Mouse (Mus musculus) midbrain, postnatal 0 days (tissue): ENCODE results near the gene Triobp. TPM values are rescaled to one million over a fixed set of nuclear protein-coding genes. Genes with fewer than 3 reads are reported as not detected.

Source experiments
- ATAC-seq: fragments of 200-750 bp; cut with Nextera tagmentation; 2 replicates; pipeline ENCODE4 v1.8.0; 2017; ENCODE audit warnings: moderate number of reproducible peaks, mild to moderate bottlenecking, moderate TSS enrichment, moderate library complexity; ENCODE audit not compliant: low FRiP score
- DNase-seq: peaks from one replicate; pipeline ENCODE4 v3.0.0-alpha.2; 2015; ENCODE audit warnings: low spot score
- H3K27ac ChIP-seq: fragments of 300-500 bp; sonication (generic); 2 replicates; pipeline ENCODE4 v1.5.1; 2014; ENCODE audit warnings: low read depth, mild to moderate bottlenecking, low read length, mixed read lengths
- H3K27me3 ChIP-seq: fragments of 300-500 bp; sonication (generic); 2 replicates; pipeline ENCODE4 v1.6.1; 2014; ENCODE audit warnings: low read length, control low read depth, mixed read lengths; ENCODE audit not compliant: insufficient read depth
- H3K36me3 ChIP-seq: fragments of 300-500 bp; sonication (generic); 2 replicates; pipeline ENCODE4 v1.6.1; 2014; ENCODE audit warnings: low read length, control low read depth, mixed read lengths; ENCODE audit not compliant: insufficient read depth
- H3K4me1 ChIP-seq: fragments of 300-500 bp; sonication (generic); 2 replicates; pipeline ENCODE4 v1.6.1; 2014; ENCODE audit warnings: mild to moderate bottlenecking, control low read depth, antibody characterized with exemption, low read length, mixed read lengths; ENCODE audit not compliant: insufficient read depth
- H3K4me2 ChIP-seq: fragments of 300-500 bp; sonication (generic); 2 replicates; pipeline ENCODE4 v1.6.1; 2014; ENCODE audit warnings: low read depth, mild to moderate bottlenecking, low read length, mixed read lengths; ENCODE audit not compliant: poor library complexity, severe bottlenecking
- H3K4me3 ChIP-seq: fragments of 300-500 bp; sonication (generic); 2 replicates; pipeline ENCODE4 v1.5.1; 2014; ENCODE audit warnings: low read depth, mild to moderate bottlenecking, low read length, moderate library complexity
- H3K9ac ChIP-seq: fragments of 300-500 bp; sonication (generic); replicated peaks from 2 replicates; pipeline ENCODE4 v1.6.1; 2014; ENCODE audit warnings: mild to moderate bottlenecking, low read length, moderate library complexity, mixed read lengths; ENCODE audit not compliant: poor library complexity, severe bottlenecking
- H3K9me3 ChIP-seq: fragments of 300-500 bp; sonication (generic); 2 replicates; pipeline ENCODE4 v1.6.1; 2016; ENCODE audit warnings: low read length, control low read depth
- CTCF ChIP-seq: IDR thresholded peaks from 2 replicates; pipeline ENCODE4 v1.5.1; 2016; ENCODE audit warnings: antibody characterized with exemption, mild to moderate bottlenecking
- WGBS: fragments of 180-500 bp; shearing (Covaris S2); extraction: QIAGEN DNeasy Blood & Tissue Kit; methylation state at CpG from one replicate; pipeline ENCODE4 v1.1.7; 2014; 5-methylcytosine and 5-hydroxymethylcytosine counted together
- polyA plus RNA-seq: library from polyadenylated mRNA; unstranded; fragments of >200 nt; fragmentation: Nextera tagmentation; extraction: Ambion mirVana; gene quantifications from 2 replicates; pipeline ENCODE4 v1.2.1, GENCODE M21; 2015
- total RNA-seq: library from RNA; depleted of rRNA; stranded (reverse); fragments of >200 nt; gene quantifications from 2 replicates; pipeline ENCODE4 v1.2.3, GENCODE M21; 2014

Triobp gene
- total and polyA plus RNA-seq, 2 experiments from 2014 or later: 28.4 to 40.0 TPM

DNA sequence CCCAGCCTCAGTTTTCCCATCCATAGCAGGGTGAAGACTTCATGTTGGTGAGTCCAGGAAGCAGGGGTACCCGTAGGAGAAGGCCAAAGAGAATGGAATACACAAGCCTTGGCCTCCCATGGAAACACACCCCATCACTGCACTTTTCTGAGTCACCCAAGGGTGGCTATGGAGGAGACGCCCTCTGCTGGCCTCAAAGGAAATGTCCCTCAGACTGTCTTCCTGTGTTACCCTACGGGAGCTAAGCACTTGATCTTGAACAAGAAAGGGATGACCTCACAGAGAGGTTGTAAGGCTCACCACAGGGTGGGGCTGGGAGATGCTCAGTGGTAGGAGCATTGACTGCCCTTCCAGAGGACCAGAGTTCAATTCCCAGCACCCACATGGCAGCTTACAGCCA lies 15.9 kb upstream of the Triobp start:
- H3K9ac ChIP-seq: no peak overlapping the region
- peaks cover 8% of the 10 kb centered on the region; the same call in 1 of the 2 replicates for H3K4me1 ChIP-seq
- no peak overlapping the region for H3K4me3 ChIP-seq
- no peaks in the 10 kb centered on the region for H3K36me3 ChIP-seq
- H3K9me3 ChIP-seq: no peaks in the 10 kb centered on the region
- H3K27me3 ChIP-seq: peaks cover 8% of the 10 kb centered on the region
- no peak overlapping the region for H3K27ac ChIP-seq
- TF ChIP-seq CTCF: peak; percentile 56
- DNase-seq: no peak
- WGBS: 26% methylated on average over 3 of the region's 3 CpGs
- no peak for ATAC-seq
- H3K4me2 ChIP-seq: no peak overlapping the region

DNA sequence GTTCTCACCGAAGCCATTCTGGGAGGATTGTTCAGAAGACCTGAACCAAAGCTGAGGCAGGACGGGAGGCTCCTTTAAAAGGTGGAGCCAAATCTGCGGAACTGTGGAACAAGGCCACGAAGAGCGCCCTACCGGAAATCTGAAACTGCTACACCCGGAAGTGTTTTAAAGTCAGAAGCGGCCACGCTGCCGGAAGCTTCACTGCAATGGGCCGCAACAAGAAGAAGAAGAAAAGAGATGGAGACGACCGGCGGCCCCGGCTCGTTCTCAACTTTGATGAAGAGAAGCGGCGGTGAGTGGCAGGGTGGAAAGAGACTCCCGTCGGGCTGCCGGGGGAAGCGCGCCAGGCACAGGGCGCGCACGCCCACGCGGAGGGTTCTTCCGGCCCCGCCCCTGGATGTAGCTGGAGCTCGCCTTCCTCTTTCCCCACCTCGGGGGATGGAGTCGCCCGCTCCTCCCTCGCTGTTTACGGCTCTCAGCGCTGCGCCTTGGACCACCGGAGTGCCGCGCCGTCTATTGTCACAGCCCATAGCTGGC lies 12.7 kb upstream of the Triobp start, which contains the start of gene Nol12:
Gene Nol12, plus strand, starts transcription at position 150 of the 537 bp plus-strand sequence.
- peak within 1 kb of the TSS; percentile 54 for H3K4me3 ChIP-seq
- ATAC-seq (peak; percentile 87), DNase-seq (peak; percentile 94)
- no peaks in the 10 kb centered on the region for H3K9me3 ChIP-seq
- H3K4me1 ChIP-seq: peaks cover 4% of the 10 kb centered on the region; the same call in 1 of the 2 replicates
- WGBS: under 1% methylated on average over 33 of the region's 42 CpGs
- H3K36me3 ChIP-seq: peaks cover 17% of the 10 kb centered on the region
- H3K27ac ChIP-seq: peak within 1 kb of the TSS; percentile 73
- no peaks in the 10 kb centered on the region for H3K27me3 ChIP-seq
- H3K4me2 ChIP-seq: peak within 1 kb of the TSS; percentile 63
- H3K9ac ChIP-seq: peak within 1 kb of the TSS; percentile 50
- peak; percentile 25; the same call in 1 of the 2 replicates for TF ChIP-seq CTCF

DNA sequence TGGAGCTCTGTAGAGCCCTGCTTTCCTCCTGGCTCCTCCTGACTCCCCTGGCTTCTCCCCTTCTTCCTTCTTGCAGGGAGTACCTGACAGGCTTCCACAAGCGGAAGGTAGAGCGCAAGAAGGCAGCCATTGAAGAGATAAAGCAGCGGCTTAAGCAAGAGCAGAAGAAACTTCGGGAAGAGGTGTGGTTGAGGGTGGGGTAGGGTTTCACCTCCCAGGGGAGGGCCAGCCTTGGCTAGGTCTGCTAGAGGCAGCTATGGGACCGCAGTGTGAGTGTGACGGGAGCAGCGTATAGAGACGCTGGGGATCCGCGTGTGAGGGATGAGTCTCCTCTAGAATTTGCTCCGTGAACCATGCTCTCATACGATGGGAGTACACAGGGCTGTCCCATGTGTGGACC lies 11.1 kb upstream of the Triobp start:
- no peak for ATAC-seq
- no peaks in the 10 kb centered on the region for H3K27me3 ChIP-seq
- H3K36me3 ChIP-seq: peaks cover 31% of the 10 kb centered on the region
- H3K4me1 ChIP-seq: peaks cover 4% of the 10 kb centered on the region; the same call in 1 of the 2 replicates
- 95% methylated on average over 12 of the region's 12 CpGs for WGBS
- DNase-seq: no peak
- no peak overlapping the region for H3K4me2 ChIP-seq
- TF ChIP-seq CTCF: no peak
- H3K27ac ChIP-seq: no peak overlapping the region
- no peaks in the 10 kb centered on the region for H3K9me3 ChIP-seq
- H3K4me3 ChIP-seq: no peak overlapping the region
- H3K9ac ChIP-seq: no peak overlapping the region; the same call in 1 of the 2 replicates

DNA sequence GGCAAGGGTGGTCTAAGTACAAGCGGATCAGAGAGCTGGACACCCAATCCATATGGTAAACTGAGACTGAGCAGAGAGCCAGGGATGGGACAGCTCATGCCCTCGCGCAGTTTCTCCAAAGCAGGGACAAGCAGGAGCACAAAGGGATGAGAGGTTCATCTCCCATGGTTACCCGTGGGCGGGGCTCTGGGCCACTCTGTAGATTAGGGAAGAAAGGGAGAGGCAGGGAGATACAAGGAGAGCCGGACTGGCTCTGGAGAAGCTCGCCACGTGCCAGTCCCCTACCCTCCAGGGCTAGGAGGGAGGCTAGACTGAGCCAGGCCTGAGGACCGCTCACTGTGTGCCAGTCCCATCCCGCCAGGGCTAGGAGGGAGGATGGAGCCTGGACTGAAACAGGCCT lies 10.2 kb upstream of the Triobp start:
- Histone ChIP-seq H3K4me3 (no peak overlapping the region), H3K9ac (no peak overlapping the region), H3K36me3 (peaks cover 31% of the 10 kb centered on the region), H3K9me3 (no peaks in the 10 kb centered on the region), H3K4me1 (peaks cover 4% of the 10 kb centered on the region; the same call in 1 of the 2 replicates), H3K27me3 (no peaks in the 10 kb centered on the region), H3K4me2 (no peak overlapping the region), H3K27ac (no peak overlapping the region)
- ATAC-seq (no peak), DNase-seq (no peak)
- WGBS: 80% methylated on average over 10 of the region's 10 CpGs
- TF ChIP-seq CTCF: no peak

DNA sequence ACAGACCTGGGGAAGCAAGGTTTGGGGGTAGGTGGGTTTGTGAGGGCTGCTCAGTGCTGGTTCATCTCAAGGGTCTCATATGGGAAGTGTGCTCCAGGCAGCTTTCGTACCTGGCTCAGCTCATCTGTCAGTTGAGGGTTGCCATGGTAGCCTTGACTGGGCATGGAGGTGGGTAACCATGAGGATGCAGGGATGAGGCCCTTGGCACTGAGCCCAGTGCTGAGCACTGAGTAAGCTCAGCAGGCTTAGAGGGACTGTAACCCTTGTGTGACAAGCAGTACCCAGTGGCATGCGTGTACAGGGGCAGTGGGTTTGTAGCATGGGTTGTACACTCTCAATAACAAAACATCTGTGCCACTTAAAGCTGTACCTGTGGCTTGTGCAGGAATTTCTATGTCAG lies 9.6 kb upstream of the Triobp start:
- no peak for TF ChIP-seq CTCF
- H3K4me1 ChIP-seq: peaks cover 4% of the 10 kb centered on the region; the same call in 1 of the 2 replicates
- DNase-seq: peak; percentile 40
- H3K9me3 ChIP-seq: no peaks in the 10 kb centered on the region
- no peak overlapping the region for H3K4me3 ChIP-seq
- H3K9ac ChIP-seq: no peak overlapping the region
- WGBS: 73% methylated on average over 2 of the region's 2 CpGs
- ATAC-seq: no peak
- peaks cover 31% of the 10 kb centered on the region for H3K36me3 ChIP-seq
- no peak overlapping the region for H3K4me2 ChIP-seq
- no peak overlapping the region for H3K27ac ChIP-seq
- no peaks in the 10 kb centered on the region for H3K27me3 ChIP-seq

DNA sequence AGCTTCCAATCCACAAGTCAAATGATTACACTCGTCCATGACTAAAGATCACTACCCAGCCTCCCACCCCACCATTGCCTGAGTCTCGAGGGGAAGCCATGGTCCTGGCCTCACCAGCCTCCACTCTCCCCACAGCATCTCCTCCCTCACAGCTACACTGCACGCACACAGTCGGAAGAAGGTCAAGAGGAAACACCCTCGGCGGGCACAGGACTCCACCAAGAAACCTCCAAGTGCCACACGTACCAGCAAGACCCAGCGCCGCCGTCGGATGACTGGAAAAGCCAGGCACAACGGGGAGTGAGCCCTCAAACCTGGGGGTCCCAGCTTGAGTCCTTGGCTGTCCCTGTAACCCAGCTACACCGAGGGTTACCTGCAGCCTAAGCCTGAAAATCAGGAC lies 7.2 kb upstream of the Triobp start:
- H3K27me3 ChIP-seq: no peaks in the 10 kb centered on the region
- H3K9ac ChIP-seq: no peak overlapping the region
- H3K27ac ChIP-seq: no peak overlapping the region
- 94% methylated on average over 13 of the region's 13 CpGs for WGBS
- ATAC-seq (no peak), DNase-seq (no peak)
- H3K36me3 ChIP-seq: peaks cover 31% of the 10 kb centered on the region
- no peak for TF ChIP-seq CTCF
- no peak overlapping the region for H3K4me3 ChIP-seq
- H3K9me3 ChIP-seq: no peaks in the 10 kb centered on the region
- peaks cover 4% of the 10 kb centered on the region; the same call in 1 of the 2 replicates for H3K4me1 ChIP-seq
- no peak overlapping the region for H3K4me2 ChIP-seq
